Mouse (Mus musculus): ENCODE results near the gene Pakap. TPM values are rescaled to one million over a fixed set of nuclear protein-coding genes. Genes with fewer than 3 reads are reported as not detected.
A peak's percentile ranks its signal among the peaks of the same experiment; 100 is the strongest.

Gene Pakap
- polyA plus RNA-seq, 1 experiment from 2014 or later: 10.7 TPM

GRCm38 (mm10) chr4:57637636-57638386 lies 69.8 kb downstream of the Pakap start:
- Histone ChIP-seq H3K9ac (replicated peaks; ENCODE audit: low read length) (peak overlapping the region; percentile 42; the same call in 1 of the 2 replicates), H3K27me3 (ENCODE audit: control insufficient read depth, insufficient read depth, low read length) (no peaks in the 10 kb centered on the region), H3K4me3 (replicated peaks; ENCODE audit: low read depth, low read length) (peak overlapping the region; percentile 33), H3K27ac (replicated peaks; ENCODE audit: low read depth, low read length) (peak overlapping the region; percentile 75), H3K4me1 (ENCODE audit: control insufficient read depth, insufficient read depth, low read length) (peaks cover 5% of the 10 kb centered on the region; the same call in 1 of the 2 replicates), H3K9me3 (ENCODE audit: control insufficient read depth, low read length) (no peaks in the 10 kb centered on the region), H3K4me2 (ENCODE audit: low read length) (peak overlapping the region; percentile 53), H3K36me3 (ENCODE audit: control insufficient read depth, insufficient read depth, low read length) (no peaks in the 10 kb centered on the region)
- DNase-seq: peak; percentile 77
- WGBS: 36% methylated on average over 24 of the region's 24 CpGs
- ATAC-seq (ENCODE audit: low FRiP score, low TSS enrichment): peak; percentile 68

DNA sequence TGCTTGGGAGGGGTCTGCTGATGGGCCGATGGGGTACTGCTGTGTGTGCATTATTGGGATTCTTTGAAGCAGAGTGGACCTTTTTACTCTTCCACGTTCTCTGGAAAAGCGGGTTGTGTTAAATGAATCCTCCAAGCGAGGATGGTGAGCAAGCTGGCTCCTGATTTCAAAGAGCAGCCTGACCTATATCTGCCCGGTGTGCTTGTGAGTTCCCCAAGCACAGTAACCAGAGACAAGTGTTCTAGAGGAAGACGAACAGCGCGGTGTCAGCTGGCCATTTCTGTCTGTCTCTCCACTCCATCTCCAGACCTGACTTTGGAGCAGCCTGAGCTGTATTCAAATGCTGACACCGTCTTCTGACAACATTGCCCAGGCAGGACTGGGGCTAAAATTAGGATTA lies 71.0 kb downstream of the Pakap start:
- DNase-seq: no peak
- no peak for ATAC-seq (ENCODE audit: low FRiP score, low TSS enrichment)
- Histone ChIP-seq H3K27ac (replicated peaks; ENCODE audit: low read depth, low read length) (no peak overlapping the region), H3K36me3 (ENCODE audit: control insufficient read depth, insufficient read depth, low read length) (no peaks in the 10 kb centered on the region), H3K4me2 (ENCODE audit: low read length) (peak overlapping the region; percentile 53), H3K4me3 (replicated peaks; ENCODE audit: low read depth, low read length) (peak overlapping the region; percentile 33), H3K4me1 (ENCODE audit: control insufficient read depth, insufficient read depth, low read length) (peaks cover 5% of the 10 kb centered on the region; the same call in 1 of the 2 replicates), H3K9ac (replicated peaks; ENCODE audit: low read length) (peak overlapping the region; percentile 42; the same call in 1 of the 2 replicates), H3K27me3 (ENCODE audit: control insufficient read depth, insufficient read depth, low read length) (no peaks in the 10 kb centered on the region), H3K9me3 (ENCODE audit: control insufficient read depth, low read length) (no peaks in the 10 kb centered on the region)
- WGBS: 84% methylated on average over 9 of the region's 9 CpGs

DNA sequence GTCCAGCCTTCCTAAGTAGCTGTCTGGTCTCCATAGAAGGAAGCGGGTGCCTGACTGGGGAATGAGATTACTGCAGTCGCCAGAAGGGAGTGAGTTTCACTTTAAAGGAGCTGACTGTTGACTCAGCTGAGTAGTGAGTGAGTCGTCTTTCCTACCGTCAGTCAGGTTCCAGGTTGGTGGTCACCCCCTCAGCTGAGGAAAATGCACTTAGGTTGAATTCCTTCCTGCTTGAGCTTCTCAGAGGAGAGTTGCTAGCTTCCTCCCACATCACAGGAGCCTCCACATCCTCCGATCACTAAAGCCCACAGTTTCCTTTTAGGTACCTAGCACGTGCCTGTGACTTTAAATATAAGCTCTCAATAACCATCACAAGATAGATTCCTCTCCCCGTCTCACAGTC lies 72.2 kb downstream of the Pakap start:
- Histone ChIP-seq H3K36me3 (ENCODE audit: control insufficient read depth, insufficient read depth, low read length) (no peaks in the 10 kb centered on the region), H3K9me3 (ENCODE audit: control insufficient read depth, low read length) (no peaks in the 10 kb centered on the region), H3K27me3 (ENCODE audit: control insufficient read depth, insufficient read depth, low read length) (no peaks in the 10 kb centered on the region), H3K4me2 (ENCODE audit: low read length) (no peak overlapping the region), H3K9ac (replicated peaks; ENCODE audit: low read length) (no peak overlapping the region), H3K27ac (replicated peaks; ENCODE audit: low read depth, low read length) (no peak overlapping the region), H3K4me3 (replicated peaks; ENCODE audit: low read depth, low read length) (no peak overlapping the region), H3K4me1 (ENCODE audit: control insufficient read depth, insufficient read depth, low read length) (peaks cover 5% of the 10 kb centered on the region; the same call in 1 of the 2 replicates)
- WGBS: 34% methylated on average over 7 of the region's 7 CpGs
- ATAC-seq (ENCODE audit: low FRiP score, low TSS enrichment) (no peak), DNase-seq (no peak)

DNA sequence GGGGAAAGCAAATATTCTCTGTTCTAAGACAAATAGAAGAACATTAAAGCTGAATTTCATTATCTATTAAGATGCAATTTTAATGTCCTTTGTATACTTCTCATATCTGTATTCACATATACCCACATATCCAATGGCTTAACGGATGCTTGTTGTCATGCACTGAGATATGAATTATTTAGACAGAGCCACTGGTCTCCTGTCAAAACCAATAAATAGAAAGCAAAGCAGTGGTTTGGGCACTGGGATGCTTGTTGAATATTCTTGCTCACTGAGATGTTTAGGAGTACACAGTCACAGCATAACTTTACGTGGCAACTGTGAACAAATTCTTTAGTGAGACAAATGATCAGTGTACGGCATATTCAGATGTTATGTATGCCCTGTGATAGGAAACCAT lies 73.0 kb downstream of the Pakap start:
- DNase-seq (peak; percentile 21), ATAC-seq (ENCODE audit: low FRiP score, low TSS enrichment) (no peak)
- Histone ChIP-seq H3K27ac (replicated peaks; ENCODE audit: low read depth, low read length) (no peak overlapping the region), H3K4me2 (ENCODE audit: low read length) (no peak overlapping the region), H3K4me3 (replicated peaks; ENCODE audit: low read depth, low read length) (no peak overlapping the region), H3K27me3 (ENCODE audit: control insufficient read depth, insufficient read depth, low read length) (no peaks in the 10 kb centered on the region), H3K36me3 (ENCODE audit: control insufficient read depth, insufficient read depth, low read length) (no peaks in the 10 kb centered on the region), H3K4me1 (ENCODE audit: control insufficient read depth, insufficient read depth, low read length) (peaks cover 5% of the 10 kb centered on the region; the same call in 1 of the 2 replicates), H3K9ac (replicated peaks; ENCODE audit: low read length) (no peak overlapping the region), H3K9me3 (ENCODE audit: control insufficient read depth, low read length) (no peaks in the 10 kb centered on the region)
- 74% methylated on average over 3 of the region's 3 CpGs for WGBS

- no peak for DNase-seq
Observed at GRCm38 (mm10) chr4:57650994-57651393, 83.0 kb downstream of the Pakap start.

DNA sequence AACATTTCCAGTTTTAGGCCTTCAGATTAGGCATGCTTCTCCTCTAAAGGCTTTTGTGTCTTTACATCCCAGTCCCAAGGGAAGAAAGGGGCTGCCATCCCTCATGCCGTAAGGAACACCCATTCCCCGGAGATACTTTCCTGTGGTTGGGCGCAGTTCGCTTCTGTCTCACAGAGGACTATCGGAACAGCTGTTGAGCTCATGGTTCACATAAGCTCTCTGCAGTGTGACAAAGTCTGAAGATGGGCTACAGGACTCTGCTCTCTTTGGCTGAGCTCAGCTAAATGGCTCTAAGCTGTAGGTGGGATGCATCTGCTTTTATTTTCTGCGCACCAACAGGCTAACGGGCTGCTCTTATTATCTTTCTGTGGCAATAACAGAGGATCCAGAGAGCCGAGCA lies 83.6 kb downstream of the Pakap start:
- Histone ChIP-seq H3K27me3 (ENCODE audit: control insufficient read depth, insufficient read depth, low read length) (no peaks in the 10 kb centered on the region), H3K9me3 (ENCODE audit: control insufficient read depth, low read length) (no peaks in the 10 kb centered on the region), H3K27ac (replicated peaks; ENCODE audit: low read depth, low read length) (no peak overlapping the region), H3K4me1 (ENCODE audit: control insufficient read depth, insufficient read depth, low read length) (no peaks in the 10 kb centered on the region), H3K36me3 (ENCODE audit: control insufficient read depth, insufficient read depth, low read length) (no peaks in the 10 kb centered on the region), H3K4me3 (replicated peaks; ENCODE audit: low read depth, low read length) (no peak overlapping the region), H3K4me2 (ENCODE audit: low read length) (no peak overlapping the region), H3K9ac (replicated peaks; ENCODE audit: low read length) (no peak overlapping the region)
- WGBS: 90% methylated on average over 8 of the region's 8 CpGs
- DNase-seq (no peak), ATAC-seq (ENCODE audit: low FRiP score, low TSS enrichment) (no peak)

More at GRCm38 (mm10) chr4:57650994-57651393, 83.0 kb downstream of the Pakap start:
- H3K4me1 ChIP-seq (ENCODE audit: control insufficient read depth, insufficient read depth, low read length): no peaks in the 10 kb centered on the region
- no peak overlapping the region for H3K9ac ChIP-seq (replicated peaks; ENCODE audit: low read length)
- H3K4me2 ChIP-seq (ENCODE audit: low read length): no peak overlapping the region
- whole genome bisulfite sequencing: 71% methylated on average over 1 of the region's 1 CpGs
- no peak overlapping the region for H3K27ac ChIP-seq (replicated peaks; ENCODE audit: low read depth, low read length)
- no peak for ATAC-seq (ENCODE audit: low FRiP score, low TSS enrichment)
- H3K36me3 ChIP-seq (ENCODE audit: control insufficient read depth, insufficient read depth, low read length): no peaks in the 10 kb centered on the region
- H3K4me3 ChIP-seq (replicated peaks; ENCODE audit: low read depth, low read length): no peak overlapping the region
- no peaks in the 10 kb centered on the region for H3K9me3 ChIP-seq (ENCODE audit: control insufficient read depth, low read length)
- H3K27me3 ChIP-seq (ENCODE audit: control insufficient read depth, insufficient read depth, low read length): no peaks in the 10 kb centered on the region

DNA sequence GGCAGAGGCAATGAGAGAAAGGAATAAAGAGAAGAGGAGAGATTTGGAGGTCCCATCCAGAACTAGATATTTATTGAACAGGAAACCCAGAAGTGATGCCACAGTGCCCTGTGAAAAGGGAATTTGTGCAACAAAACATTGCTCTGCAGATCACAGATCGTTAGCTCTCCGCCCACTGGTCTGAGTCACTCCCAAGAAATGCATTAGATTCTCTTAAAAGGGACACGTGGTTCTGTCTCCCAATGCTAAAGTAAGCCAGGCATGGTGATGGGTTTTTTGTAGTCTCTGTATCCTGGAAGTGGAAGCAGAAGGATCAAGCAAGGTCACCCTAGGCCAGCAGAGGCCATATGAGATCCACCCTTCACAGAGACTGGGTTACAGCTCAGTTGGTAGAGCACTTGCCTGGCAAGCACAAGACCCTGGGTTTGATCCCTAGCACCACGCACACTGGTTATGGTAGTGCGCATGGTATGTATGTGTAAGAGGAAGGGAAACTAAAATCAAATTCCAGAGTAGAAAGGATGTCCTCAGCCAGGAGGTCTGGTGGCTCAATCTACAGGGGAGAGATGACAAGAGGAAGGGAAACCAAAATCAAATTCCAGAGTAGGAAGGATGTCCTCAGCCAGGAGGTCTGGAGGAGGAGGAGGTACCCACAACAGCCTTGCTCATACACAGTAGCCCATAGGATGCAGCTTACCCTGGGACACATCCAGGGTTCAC lies 84.4 kb downstream of the Pakap start:
- H3K4me1 ChIP-seq (ENCODE audit: control insufficient read depth, insufficient read depth, low read length): no peaks in the 10 kb centered on the region
- H3K9ac ChIP-seq (replicated peaks; ENCODE audit: low read length): no peak overlapping the region
- H3K9me3 ChIP-seq (ENCODE audit: control insufficient read depth, low read length): no peaks in the 10 kb centered on the region
- 81% methylated on average over 5 of the region's 5 CpGs for WGBS
- H3K4me2 ChIP-seq (ENCODE audit: low read length): no peak overlapping the region
- no peak for DNase-seq
- no peak overlapping the region for H3K27ac ChIP-seq (replicated peaks; ENCODE audit: low read depth, low read length)
- no peaks in the 10 kb centered on the region for H3K27me3 ChIP-seq (ENCODE audit: control insufficient read depth, insufficient read depth, low read length)
- no peak overlapping the region for H3K4me3 ChIP-seq (replicated peaks; ENCODE audit: low read depth, low read length)
- no peaks in the 10 kb centered on the region for H3K36me3 ChIP-seq (ENCODE audit: control insufficient read depth, insufficient read depth, low read length)
- ATAC-seq (ENCODE audit: low FRiP score, low TSS enrichment): no peak

GRCm38 (mm10) chr4:57655966-57656365 lies 88.0 kb downstream of the Pakap start:
- no peak for ATAC-seq (ENCODE audit: low FRiP score, low TSS enrichment)
- WGBS: 80% methylated on average over 1 of the region's 1 CpGs
- Histone ChIP-seq H3K27ac (replicated peaks; ENCODE audit: low read depth, low read length) (no peak overlapping the region), H3K36me3 (ENCODE audit: control insufficient read depth, insufficient read depth, low read length) (no peaks in the 10 kb centered on the region), H3K27me3 (ENCODE audit: control insufficient read depth, insufficient read depth, low read length) (no peaks in the 10 kb centered on the region), H3K4me3 (replicated peaks; ENCODE audit: low read depth, low read length) (no peak overlapping the region), H3K9ac (replicated peaks; ENCODE audit: low read length) (no peak overlapping the region), H3K4me1 (ENCODE audit: control insufficient read depth, insufficient read depth, low read length) (peaks cover 10% of the 10 kb centered on the region), H3K9me3 (ENCODE audit: control insufficient read depth, low read length) (no peaks in the 10 kb centered on the region), H3K4me2 (ENCODE audit: low read length) (no peak overlapping the region)
- DNase-seq: no peak
